In genomic region chr5:37992346-37992745, GRCm38 (mm10) we compare ENCODE assay signal across 18 mouse cellular contexts. TPM values are rescaled to one million over a fixed set of nuclear protein-coding genes. Genes with fewer than 3 reads are reported as not detected.
DNase-seq lines count a peak whose midpoint lies in the region; ATAC-seq and TF ChIP-seq lines count a peak whose summit lies in the region.
"Had no signal": no experiment of that assay in that cellular context is flagged by ENCODE, and none has a peak within 500 bp of the region (broad histone marks: within the 10 kb centered on the region; RNA-seq: fewer than 3 reads in every experiment).

No protein-coding gene starts in this region.

- no peak overlapping the region for H3K4me2 ChIP-seq in midbrain, embryonic 11.5 days
- H3K4me2 ChIP-seq in midbrain, embryonic 14.5 days (ENCODE audit: low read length): no peak overlapping the region
- no peak overlapping the region for H3K4me2 ChIP-seq in liver, postnatal 0 days (ENCODE audit: low read depth, low read length)
- H3K4me2 ChIP-seq: forebrain, embryonic 13.5 days; forebrain, embryonic 15.5 days had no signal

- no peaks in the 10 kb centered on the region for H3K36me3 ChIP-seq in midbrain, embryonic 11.5 days (ENCODE audit: control insufficient read depth, insufficient read depth, low read length)
- H3K36me3 ChIP-seq in midbrain, embryonic 14.5 days (ENCODE audit: control insufficient read depth, insufficient read depth, low read length): no peaks in the 10 kb centered on the region
- no peaks in the 10 kb centered on the region for H3K36me3 ChIP-seq in liver, postnatal 0 days (replicated peaks; ENCODE audit: insufficient read depth, low read length)
- H3K36me3 ChIP-seq: forebrain, embryonic 15.5 days had no signal

- H3K4me3 ChIP-seq in midbrain, embryonic 11.5 days (ENCODE audit: low read depth, low read length): no peak overlapping the region
- no peak overlapping the region for H3K4me3 ChIP-seq in midbrain, embryonic 14.5 days (replicated peaks; ENCODE audit: low read depth, low read length)
- H3K4me3 ChIP-seq in liver, postnatal 0 days (ENCODE audit: low read depth, low read length): no peak overlapping the region
- H3K4me3 ChIP-seq: forebrain, embryonic 13.5 days; forebrain, embryonic 15.5 days had no signal

- peak; percentile 76 for DNase-seq in midbrain, embryonic 11.5 days (ENCODE audit: low spot score, missing footprints)
- DNase-seq in midbrain, embryonic 14.5 days: no peak
- peak; percentile 53 for DNase-seq in 416B (ENCODE audit: low read depth)
- DNase-seq in right cerebral cortex, adult 18-20 months: no peak
- no peak for DNase-seq in liver, postnatal 0 days
- DNase-seq: adrenal gland, adult 8-10 months; adrenal gland, postnatal 14 days; adrenal gland, postnatal 36 days; cerebellum, adult 11-12 months; cerebellum, adult 2 months; cerebellum, adult 9-10 months; cerebellum, postnatal 10 days; cerebellum, postnatal 25 days; forebrain, postnatal 0 days had no signal

- H3K27ac ChIP-seq in midbrain, embryonic 11.5 days (ENCODE audit: low read depth, low read length): no peak overlapping the region
- no peak overlapping the region for H3K27ac ChIP-seq in midbrain, embryonic 14.5 days (replicated peaks; ENCODE audit: low read depth, low read length)
- no peak overlapping the region for H3K27ac ChIP-seq in liver, postnatal 0 days (ENCODE audit: low read depth)
- H3K27ac ChIP-seq: forebrain, embryonic 13.5 days; forebrain, embryonic 15.5 days had no signal

- WGBS in midbrain, embryonic 11.5 days: 91% methylated on average over 5 of the region's 5 CpGs
- WGBS in midbrain, embryonic 14.5 days: 89% methylated on average over 5 of the region's 5 CpGs
- WGBS in liver, postnatal 0 days (ENCODE audit: insufficient replicate concordance): 46% methylated on average over 5 of the region's 5 CpGs

- H3K27me3 ChIP-seq in midbrain, embryonic 11.5 days (ENCODE audit: control insufficient read depth, insufficient read depth, low read length): no peaks in the 10 kb centered on the region
- no peaks in the 10 kb centered on the region for H3K27me3 ChIP-seq in midbrain, embryonic 14.5 days (ENCODE audit: control insufficient read depth, insufficient read depth, low read length)
- H3K27me3 ChIP-seq in liver, postnatal 0 days (ENCODE audit: insufficient read depth, low read length): no peaks in the 10 kb centered on the region
- H3K27me3 ChIP-seq: forebrain, embryonic 13.5 days; forebrain, embryonic 15.5 days; Patski had no signal

- no peak overlapping the region for H3K9ac ChIP-seq in midbrain, embryonic 11.5 days (ENCODE audit: low read length)
- H3K9ac ChIP-seq in midbrain, embryonic 14.5 days (replicated peaks; ENCODE audit: low read length): no peak overlapping the region
- no peak overlapping the region for H3K9ac ChIP-seq in liver, postnatal 0 days (replicated peaks)
- H3K9ac ChIP-seq: forebrain, embryonic 13.5 days; forebrain, embryonic 15.5 days; forebrain, postnatal 0 days had no signal

- TF ChIP-seq EP300 in liver, postnatal 0 days (IDR thresholded peaks at IDR 0.05; ENCODE audit: low read depth): no peak

- no peak for TF ChIP-seq CTCF in liver, postnatal 0 days (IDR thresholded peaks at IDR 0.05; ENCODE audit: low read depth)

- no peak for ATAC-seq in midbrain, embryonic 11.5 days (ENCODE audit: low FRiP score)
- ATAC-seq in midbrain, embryonic 14.5 days (ENCODE audit: low FRiP score, low TSS enrichment): no peak
- no peak for ATAC-seq in liver, postnatal 0 days
- ATAC-seq: activated CD4-positive, CD25-positive, alpha-beta regulatory T cell, adult 4 months; forebrain, embryonic 13.5 days; forebrain, embryonic 15.5 days; forebrain, postnatal 0 days; Patski had no signal

- no peaks in the 10 kb centered on the region for H3K4me1 ChIP-seq in midbrain, embryonic 11.5 days (ENCODE audit: control insufficient read depth, insufficient read depth, low read length)
- H3K4me1 ChIP-seq in midbrain, embryonic 14.5 days (ENCODE audit: control insufficient read depth, insufficient read depth, low read length): no peaks in the 10 kb centered on the region
- no peaks in the 10 kb centered on the region for H3K4me1 ChIP-seq in liver, postnatal 0 days (ENCODE audit: insufficient read depth)
- H3K4me1 ChIP-seq: forebrain, embryonic 13.5 days; forebrain, embryonic 15.5 days had no signal

- no peaks in the 10 kb centered on the region for H3K9me3 ChIP-seq in midbrain, embryonic 11.5 days (ENCODE audit: control insufficient read depth, low read length)
- H3K9me3 ChIP-seq in midbrain, embryonic 14.5 days (ENCODE audit: control insufficient read depth, low read length): no peaks in the 10 kb centered on the region
- H3K9me3 ChIP-seq in liver, postnatal 0 days (ENCODE audit: low read length): no peaks in the 10 kb centered on the region
- H3K9me3 ChIP-seq: forebrain, embryonic 13.5 days; forebrain, embryonic 15.5 days had no signal

RNA-seq across cellular contexts. Expression of gene Stx18, which starts 46.2 kb away (rescaled TPM):
- 48.6 and 56.7 TPM in 2 replicates for polyA plus RNA-seq in midbrain, embryonic 11.5 days (2014; fragmentation: Nextera tagmentation; extraction: Ambion mirVana)
- 29.5 and 33.2 TPM in 2 replicates for polyA plus RNA-seq in midbrain, embryonic 14.5 days (2014; fragmentation: Nextera tagmentation; extraction: Ambion mirVana)
- polyA plus RNA-seq in liver, postnatal 0 days (2015; fragmentation: Nextera tagmentation; extraction: Ambion mirVana): 13.4 and 15.2 TPM in 2 replicates

Comparison
In these comparisons a context has a peak if more than half of its experiments do, and no peak if none do; other contexts are left out.
1. DNase-seq: peak in midbrain, embryonic 11.5 days (single experiment) and 416B (single experiment); none in midbrain, embryonic 14.5 days (single experiment), right cerebral cortex, adult 18-20 months (single experiment) and liver, postnatal 0 days (single experiment).